Mouse (Mus musculus) embryo, embryonic 11.5 days (tissue): ENCODE measurements around the gene Otud7b.
A peak's percentile ranks its signal among the peaks of the same experiment; 100 is the strongest.

Experiments
- DNase-seq: peaks from one replicate; pipeline ENCODE4 v3.0.0-alpha.2; 2012; ENCODE audit warnings: low read depth, low spot score

Otud7b gene

GRCm38 (mm10) chr3:96084146-96084755 is 20.1 kb upstream of the Otud7b start:
- no peak for DNase-seq

- DNase-seq = no peak
Observed at GRCm38 (mm10) chr3:96087219-96087618, 17.1 kb upstream of the Otud7b start.

GRCm38 (mm10) chr3:96087801-96088200 is 16.5 kb upstream of the Otud7b start:
- DNase-seq = no peak

- no peak for DNase-seq
Observed at GRCm38 (mm10) chr3:96089882-96090489, 14.3 kb upstream of the Otud7b start.

- no peak for DNase-seq
Observed at GRCm38 (mm10) chr3:96091146-96091545, 13.2 kb upstream of the Otud7b start.

- DNase-seq = no peak
Observed at GRCm38 (mm10) chr3:96091966-96092365, 12.4 kb upstream of the Otud7b start.

GRCm38 (mm10) chr3:96093509-96093908 is 10.8 kb upstream of the Otud7b start:
- DNase-seq = no peak

- no peak for DNase-seq
Observed at GRCm38 (mm10) chr3:96094203-96094602, 10.1 kb upstream of the Otud7b start.

GRCm38 (mm10) chr3:96098168-96098567 is 6.2 kb upstream of the Otud7b start:
- DNase-seq = no peak

- no peak for DNase-seq
Observed at GRCm38 (mm10) chr3:96098616-96099267, 5.6 kb upstream of the Otud7b start.

- DNase-seq = peak; percentile 23
Observed at GRCm38 (mm10) chr3:96102100-96102872, 2.0 kb upstream of the Otud7b start.

GRCm38 (mm10) chr3:96103901-96104260 is 446 bp upstream of the Otud7b start:
- no peak for DNase-seq

- no peak for DNase-seq
Observed at GRCm38 (mm10) chr3:96105232-96105747, 963 bp downstream of the Otud7b start.

GRCm38 (mm10) chr3:96106151-96106550 is 1.8 kb downstream of the Otud7b start:
- DNase-seq = no peak

GRCm38 (mm10) chr3:96108315-96108714 is 4.0 kb downstream of the Otud7b start:
- DNase-seq = no peak

GRCm38 (mm10) chr3:96113251-96113650 is 8.9 kb downstream of the Otud7b start:
- DNase-seq = no peak

- no peak for DNase-seq
Observed at GRCm38 (mm10) chr3:96118142-96118541, 13.8 kb downstream of the Otud7b start.

GRCm38 (mm10) chr3:96118702-96119101 is 14.4 kb downstream of the Otud7b start:
- no peak for DNase-seq

GRCm38 (mm10) chr3:96124235-96124634 is 19.9 kb downstream of the Otud7b start:
- no peak for DNase-seq

GRCm38 (mm10) chr3:96128128-96128527 is 23.8 kb downstream of the Otud7b start:
- no peak for DNase-seq

GRCm38 (mm10) chr3:96132478-96132877 is 28.2 kb downstream of the Otud7b start:
- DNase-seq = no peak

GRCm38 (mm10) chr3:96133327-96133905 is 29.1 kb downstream of the Otud7b start:
- no peak for DNase-seq
